Mouse (Mus musculus) frontal cortex, adult 2 months (tissue): Measurements from ENCODE around the gene Micu2. TPM values are rescaled to one million over a fixed set of nuclear protein-coding genes. Genes with fewer than 3 reads are reported as not detected.
"Not testable (repeated sequence)": the region's sequence is repeated elsewhere in the genome, so short reads cannot be mapped to it uniquely, and the experiment has no call there.

Source experiments
- DNase-seq, 2 experiments: peaks; one replicate each; pipeline ENCODE4 v3.0.0; 2022; ENCODE audit warnings: low spot score in 1 of 2; ENCODE audit errors: extremely low spot score in 1 of 2
- polyA plus RNA-seq: library from polyadenylated mRNA; depleted of rRNA; stranded (reverse); fragments of >200 nt; gene quantifications from 2 replicates; pipeline ENCODE4 v1.2.3, GENCODE M21; 2012

The Micu2 gene
- polyA plus RNA-seq, 1 experiment, result 25.9 TPM

- peak in 1 of 2 experiments; percentile 25 for DNase-seq
These were observed 31.8 kb downstream of the Micu2 start for GRCm38 (mm10) chr14:57967080-57967797.

- no peak for DNase-seq
These were observed 37.2 kb downstream of the Micu2 start for GRCm38 (mm10) chr14:57961861-57962260.

- peak in 1 of 2 experiments; percentile 38 for DNase-seq
These were observed 48.0 kb downstream of the Micu2 start for GRCm38 (mm10) chr14:57951089-57951488.

- DNase-seq, result no peak
These were observed 53.2 kb downstream of the Micu2 start for GRCm38 (mm10) chr14:57945834-57946233.

- no peak for DNase-seq
These were observed 61.8 kb downstream of the Micu2 start for GRCm38 (mm10) chr14:57937297-57937696.

- DNase-seq, result no peak
These were observed 64.4 kb downstream of the Micu2 start for GRCm38 (mm10) chr14:57934666-57935065.

GRCm38 (mm10) chr14:57933608-57934007, 65.5 kb downstream of the Micu2 start:
- no peak for DNase-seq

- no peak for DNase-seq
These were observed 66.1 kb downstream of the Micu2 start for GRCm38 (mm10) chr14:57932881-57933443.

GRCm38 (mm10) chr14:57921428-57922131, 77.5 kb downstream of the Micu2 start:
- peak; percentile 21 to 24 for DNase-seq

GRCm38 (mm10) chr14:57920568-57921310, 78.3 kb downstream of the Micu2 start:
- peak in 1 of 2 experiments; percentile 42 for DNase-seq

- no peak for DNase-seq
These were observed 79.8 kb downstream of the Micu2 start for GRCm38 (mm10) chr14:57919148-57919875.

- no peak for DNase-seq
These were observed 83.7 kb downstream of the Micu2 start for GRCm38 (mm10) chr14:57915341-57915740.

GRCm38 (mm10) chr14:57912211-57913007, 86.7 kb downstream of the Micu2 start:
- not testable (repeated sequence) for DNase-seq

- DNase-seq, result not testable (repeated sequence)
These were observed 87.3 kb downstream of the Micu2 start for GRCm38 (mm10) chr14:57911787-57912186.

GRCm38 (mm10) chr14:57911316-57911715, 87.7 kb downstream of the Micu2 start:
- no peak for DNase-seq

- DNase-seq, result peak; percentile 63 to 94
These were observed 88.5 kb downstream of the Micu2 start for GRCm38 (mm10) chr14:57910501-57911068.

GRCm38 (mm10) chr14:57909297-57909696, 89.8 kb downstream of the Micu2 start:
- DNase-seq, result no peak

GRCm38 (mm10) chr14:57908431-57908830, 90.6 kb downstream of the Micu2 start:
- no peak for DNase-seq

GRCm38 (mm10) chr14:57901998-57902397, 97.1 kb downstream of the Micu2 start:
- DNase-seq, result no peak
